Mouse (Mus musculus) gastrocnemius, postnatal 4 days (tissue): Measurements from ENCODE around the gene Capzb. TPM values are rescaled to one million over a fixed set of nuclear protein-coding genes. Genes with fewer than 3 reads are reported as not detected.

Experiments used
- DNase-seq, 2 experiments: peaks; one replicate each; pipeline ENCODE4 v3.0.0; 2021 to 2022; ENCODE audit warnings: low spot score in 2 of 2, mixed read lengths in 2 of 2
- long read RNA-seq, 2 experiments: library from polyadenylated mRNA; stranded (forward); transcript quantifications; one replicate each; pipeline ENCODE4 v2.0.0; 2021
- total RNA-seq, 2 experiments: library from RNA; stranded (reverse); gene quantifications; 2 replicates each; pipeline ENCODE4 v1.2.3; 2021

Gene Capzb
- 100 to 1,000 TPM; 445 to 463 TPM for total RNA-seq
- long read RNA-seq, experiment 1, transcript Capzb-204 (9 exons, 1,674 nt): minor isoform, 123 of 601 reads
- long read RNA-seq, experiment 1, transcript Capzb-203 (10 exons, 1,702 nt): major isoform, 443 of 601 reads
- long read RNA-seq, experiment 1, partial matches to known transcripts: 14 of 601 reads
- long read RNA-seq, experiment 1, other reads (novel, unspliced or antisense): 21 of 601 reads
- long read RNA-seq, experiment 2, transcript Capzb-204 (9 exons, 1,674 nt): minor isoform, 120 of 565 reads
- long read RNA-seq, experiment 2, transcript Capzb-203 (10 exons, 1,702 nt): major isoform, 394 of 565 reads
- long read RNA-seq, experiment 2, partial matches to known transcripts: 27 of 565 reads
- long read RNA-seq, experiment 2, other reads (novel, unspliced or antisense): 24 of 565 reads

GRCm38 (mm10) chr4:139192499-139193175 is at the start of gene Capzb:
TSS of gene Capzb (plus strand) at chr4:139192899.
- peak; percentile 98 for DNase-seq

GRCm38 (mm10) chr4:139142985-139143384 is 49.7 kb upstream of the Capzb start:
- DNase-seq: no peak

GRCm38 (mm10) chr4:139144577-139144976 is 48.1 kb upstream of the Capzb start:
- DNase-seq: no peak

GRCm38 (mm10) chr4:139145156-139145555 is 47.5 kb upstream of the Capzb start:
- DNase-seq: no peak

GRCm38 (mm10) chr4:139146760-139147159 is 45.9 kb upstream of the Capzb start:
- peak in 1 of 2 experiments; percentile 33 for DNase-seq

- DNase-seq: no peak
Observed at GRCm38 (mm10) chr4:139151370-139151769, 41.3 kb upstream of the Capzb start.

GRCm38 (mm10) chr4:139154576-139155307 is 38.0 kb upstream of the Capzb start:
- DNase-seq: peak in 1 of 2 experiments; percentile 49

- DNase-seq: no peak
Observed at GRCm38 (mm10) chr4:139156538-139156937, 36.2 kb upstream of the Capzb start.

- DNase-seq: no peak
Observed at GRCm38 (mm10) chr4:139158350-139158749, 34.3 kb upstream of the Capzb start.

- DNase-seq: no peak
Observed at GRCm38 (mm10) chr4:139161076-139161475, 31.6 kb upstream of the Capzb start.

GRCm38 (mm10) chr4:139164082-139164481 is 28.6 kb upstream of the Capzb start:
- no peak for DNase-seq

GRCm38 (mm10) chr4:139165259-139165658 is 27.4 kb upstream of the Capzb start:
- DNase-seq: no peak

GRCm38 (mm10) chr4:139166244-139166643 is 26.5 kb upstream of the Capzb start:
- DNase-seq: no peak

GRCm38 (mm10) chr4:139167107-139167506 is 25.6 kb upstream of the Capzb start:
- no peak for DNase-seq

GRCm38 (mm10) chr4:139168985-139169747 is 23.5 kb upstream of the Capzb start:
- DNase-seq: no peak

- DNase-seq: no peak
Observed at GRCm38 (mm10) chr4:139169748-139170279, 22.9 kb upstream of the Capzb start.

- DNase-seq: peak; percentile 43 to 79
Observed at GRCm38 (mm10) chr4:139175061-139175971, 17.4 kb upstream of the Capzb start.

GRCm38 (mm10) chr4:139176023-139176422 is 16.7 kb upstream of the Capzb start:
- DNase-seq: peak in 1 of 2 experiments; percentile 46

GRCm38 (mm10) chr4:139177921-139178320 is 14.8 kb upstream of the Capzb start:
- no peak for DNase-seq

GRCm38 (mm10) chr4:139178377-139178776 is 14.3 kb upstream of the Capzb start:
- DNase-seq: no peak
